Mouse (Mus musculus) bone marrow macrophage, adult 2 months (primary cell): ENCODE results near the gene Nfib.

Source experiments
- CTCF ChIP-seq: IDR thresholded peaks from 2 replicates; pipeline ENCODE4 v1.5.1; 2012; ENCODE audit warnings: low read depth, mild to moderate bottlenecking, low read length, moderate library complexity
- POLR2A ChIP-seq: IDR thresholded peaks from 2 replicates; pipeline ENCODE4 v1.6.1; 2012; ENCODE audit warnings: mild to moderate bottlenecking, low read depth, low read length, borderline replicate concordance

DNA sequence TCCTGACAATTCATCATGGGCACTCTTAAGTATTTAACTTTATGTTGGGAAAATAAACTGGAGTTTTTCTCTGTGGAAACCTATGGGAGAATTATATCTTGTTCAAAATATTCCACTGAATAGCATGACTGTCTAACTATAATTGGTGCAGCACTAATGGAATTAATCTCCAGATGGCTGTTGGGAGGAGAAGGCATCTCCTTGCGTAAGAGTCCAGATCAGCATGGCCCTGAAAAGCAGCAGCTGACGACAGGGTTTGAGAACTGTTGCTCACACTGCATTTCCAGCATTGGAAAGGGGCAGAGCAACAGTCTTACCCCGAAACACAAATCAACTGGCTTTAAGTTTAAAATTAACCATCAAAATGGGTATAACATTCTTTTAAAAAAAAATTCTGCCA, 380.6 kb downstream of the Nfib start:
- TF ChIP-seq CTCF (no peak), POLR2A (no peak)
